ENCODE assay signal across 33 mouse cellular contexts in genomic region chr1:121518609-121519008, GRCm38 (mm10). TPM values are rescaled to one million over a fixed set of nuclear protein-coding genes. Genes with fewer than 3 reads are reported as not detected.
"Had no signal": no experiment of that assay in that cellular context is flagged by ENCODE, and none has a peak within 500 bp of the region (broad histone marks: within the 10 kb centered on the region; RNA-seq: fewer than 3 reads in every experiment).

No protein-coding gene starts in this region.

- H3K27me3 ChIP-seq: heart, embryonic 12.5 days; heart, embryonic 13.5 days; heart, embryonic 15.5 days; hindbrain, embryonic 12.5 days; hindbrain, embryonic 13.5 days; hindbrain, embryonic 15.5 days; intestine, embryonic 15.5 days; kidney, embryonic 15.5 days had no signal

- ATAC-seq: hindbrain, embryonic 16.5 days; hindbrain, postnatal 0 days; inflammation-experienced regulatory T-cells, adult 6 months; intestine, embryonic 15.5 days; intestine, embryonic 16.5 days; intestine, postnatal 0 days had no signal

- DNase-seq: heart, postnatal 10 days; heart, postnatal 14 days; heart, postnatal 36 days; heart, postnatal 4 days; kidney, adult 11 months; kidney, adult 18-20 months; kidney, adult 2 months; kidney, adult 8-10 months; kidney, adult 9 months; kidney, postnatal 10 days; kidney, postnatal 14 days; kidney, postnatal 25 days; kidney, postnatal 36 days; kidney, postnatal 4 days; layer of hippocampus, adult 9-11 months; layer of hippocampus, postnatal 36 days had no signal

RNA-seq across cellular contexts. Expression of gene Htr5b, which starts 9.7 kb away (rescaled TPM):
- polyA plus RNA-seq: heart, embryonic 14.5 days; heart, postnatal 0 days; hindbrain, embryonic 12.5 days; inflammation-experienced regulatory T-cells, adult 6 months; intestine, embryonic 14.5 days; intestine, postnatal 0 days; kidney, adult 2 months; large intestine, adult 2 months had no signal
